Mouse (Mus musculus): Measurements from ENCODE around the gene Serinc4. TPM values are rescaled to one million over a fixed set of nuclear protein-coding genes. Genes with fewer than 3 reads are reported as not detected.

The Serinc4 gene
- polyA plus RNA-seq, 1 experiment from 2014 or later = 0.49 TPM

DNA sequence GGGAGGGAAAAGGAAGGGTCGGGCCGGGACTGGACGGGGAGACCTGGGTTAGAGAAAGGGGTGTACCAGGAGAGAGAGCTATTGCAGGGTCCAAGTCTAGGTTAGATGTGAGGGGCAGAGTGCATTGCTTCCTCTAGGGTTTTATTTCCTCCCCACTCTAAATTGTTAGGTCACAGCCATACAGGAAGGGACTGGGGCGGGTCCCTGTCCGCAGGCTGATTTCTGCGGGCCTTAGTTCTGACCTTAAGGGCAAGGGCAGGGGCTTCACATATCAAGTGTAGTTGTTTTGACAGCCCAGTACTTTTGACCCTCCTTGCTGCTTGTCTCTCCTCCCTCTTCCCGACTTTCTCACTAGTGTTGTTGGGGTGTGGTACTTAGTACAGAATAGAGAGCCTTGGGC lies 6.5 kb downstream of the Serinc4 start:
- H3K4me3 ChIP-seq (ENCODE audit: low read depth, low read length) = peak overlapping the region; percentile 99
- H3K27me3 ChIP-seq (ENCODE audit: control insufficient read depth, insufficient read depth, low read length) = no peaks in the 10 kb centered on the region
- peaks cover 8% of the 10 kb centered on the region for H3K4me1 ChIP-seq (replicated peaks; ENCODE audit: control insufficient read depth, insufficient read depth, low read length)
- peak; percentile 1; the same call in 1 of the 2 replicates for ATAC-seq (replicated peaks; ENCODE audit: low FRiP score)
- H3K4me2 ChIP-seq (ENCODE audit: low read depth, low read length, severe bottlenecking) = peak overlapping the region; percentile 94
- DNase-seq (ENCODE audit: low spot score) = no peak
- no peaks in the 10 kb centered on the region for H3K9me3 ChIP-seq (ENCODE audit: control insufficient read depth, low read length)
- peak overlapping the region; percentile 82; the same call in 1 of the 2 replicates for H3K27ac ChIP-seq (ENCODE audit: low read depth, low read length)
- H3K9ac ChIP-seq (ENCODE audit: low read length) = peak overlapping the region; percentile 95
- H3K36me3 ChIP-seq (ENCODE audit: control insufficient read depth, insufficient read depth, low read length) = no peaks in the 10 kb centered on the region; the same call in none of the 2 replicates
- 5% methylated on average over 7 of the region's 7 CpGs for WGBS

DNA sequence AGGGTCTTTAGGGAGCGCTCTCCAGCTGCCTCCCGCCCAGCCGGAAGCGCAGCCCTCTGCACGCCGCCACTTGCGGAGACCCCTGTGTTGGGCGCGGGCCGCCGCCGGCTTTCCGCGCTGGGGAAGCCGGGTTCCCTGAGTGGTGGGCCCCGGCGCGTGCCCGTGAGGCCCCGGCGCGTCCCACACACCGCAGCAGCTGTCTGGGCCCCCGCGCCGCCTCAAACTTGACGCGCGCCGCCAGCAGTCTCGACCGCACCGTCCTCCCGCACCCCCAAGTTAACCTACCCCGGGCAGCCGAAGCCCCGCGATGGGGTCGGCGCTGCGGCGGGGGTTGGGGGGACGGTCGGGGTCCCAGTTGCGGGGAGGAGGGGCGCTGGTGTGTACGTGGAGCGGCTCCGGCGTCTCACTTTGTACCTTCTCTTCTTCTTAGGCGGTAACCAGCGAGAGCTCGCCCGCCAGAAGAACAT lies 7.0 kb downstream of the Serinc4 start:
- H3K27me3 ChIP-seq (ENCODE audit: control insufficient read depth, insufficient read depth, low read length) = no peaks in the 10 kb centered on the region
- no peaks in the 10 kb centered on the region; the same call in none of the 2 replicates for H3K36me3 ChIP-seq (ENCODE audit: control insufficient read depth, insufficient read depth, low read length)
- ATAC-seq (replicated peaks; ENCODE audit: low FRiP score) (peak; percentile 66), DNase-seq (ENCODE audit: low spot score) (no peak)
- peak overlapping the region; percentile 95 for H3K9ac ChIP-seq (ENCODE audit: low read length)
- H3K4me2 ChIP-seq (ENCODE audit: low read depth, low read length, severe bottlenecking) = peak overlapping the region; percentile 94
- no peaks in the 10 kb centered on the region for H3K9me3 ChIP-seq (ENCODE audit: control insufficient read depth, low read length)
- H3K27ac ChIP-seq (ENCODE audit: low read depth, low read length) = peak overlapping the region; percentile 82
- under 1% methylated on average over 52 of the region's 54 CpGs for WGBS
- peak overlapping the region; percentile 99 for H3K4me3 ChIP-seq (ENCODE audit: low read depth, low read length)
- H3K4me1 ChIP-seq (replicated peaks; ENCODE audit: control insufficient read depth, insufficient read depth, low read length) = peaks cover 8% of the 10 kb centered on the region

DNA sequence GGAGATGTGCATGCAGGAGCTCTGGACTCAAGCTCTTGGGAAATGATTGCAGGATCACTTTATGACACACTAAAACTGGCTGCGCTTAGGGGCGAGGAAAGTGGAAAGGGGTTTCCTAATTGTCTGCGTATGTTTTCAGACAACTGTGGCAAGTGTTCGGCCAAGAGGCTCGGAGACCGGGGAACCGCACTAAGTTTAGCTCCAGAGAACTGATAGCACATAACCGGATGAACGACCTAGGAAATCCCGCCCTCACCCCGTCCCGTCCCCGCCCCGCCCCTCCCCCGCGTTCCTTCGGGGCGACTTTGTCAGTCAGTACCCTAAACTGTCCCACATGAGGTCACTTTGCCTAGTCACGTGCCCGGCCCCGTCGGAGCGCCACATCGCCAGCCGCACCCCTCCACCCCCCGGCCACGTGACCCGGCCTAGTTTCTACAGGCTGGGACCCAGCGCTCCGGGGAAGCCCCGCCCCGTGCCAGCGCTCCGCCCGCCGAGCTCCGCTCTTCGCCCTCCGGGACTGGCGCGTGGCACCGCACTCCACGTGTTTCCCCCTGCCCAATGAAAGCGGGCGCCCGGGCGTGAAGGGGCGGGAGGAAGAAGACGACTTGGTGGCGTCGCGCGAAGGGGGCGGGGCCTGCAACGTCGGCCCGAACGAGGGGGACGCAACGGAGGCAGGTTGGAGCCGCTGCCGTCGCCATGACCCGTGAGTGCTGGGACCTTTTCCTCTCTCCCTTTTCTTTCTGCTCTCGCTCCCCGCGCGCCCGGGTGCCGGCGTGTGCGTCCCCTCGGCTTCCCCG lies 7.6 kb downstream of the Serinc4 start, which contains the start of gene Serf2:
Gene Serf2 (plus strand): TSS at position 457 of the 797 bp plus-strand sequence.
- ATAC-seq (replicated peaks; ENCODE audit: low FRiP score) (peak; percentile 99), DNase-seq (ENCODE audit: low spot score) (peak; percentile 100)
- Histone ChIP-seq H3K9me3 (ENCODE audit: control insufficient read depth, low read length) (no peaks in the 10 kb centered on the region), H3K9ac (ENCODE audit: low read length) (peak within 1 kb of the TSS; percentile 95), H3K27ac (ENCODE audit: low read depth, low read length) (peak within 1 kb of the TSS; percentile 82), H3K4me3 (ENCODE audit: low read depth, low read length) (peak within 1 kb of the TSS; percentile 99), H3K4me2 (ENCODE audit: low read depth, low read length, severe bottlenecking) (peak within 1 kb of the TSS; percentile 94), H3K4me1 (replicated peaks; ENCODE audit: control insufficient read depth, insufficient read depth, low read length) (peaks cover 8% of the 10 kb centered on the region), H3K27me3 (ENCODE audit: control insufficient read depth, insufficient read depth, low read length) (no peaks in the 10 kb centered on the region), H3K36me3 (ENCODE audit: control insufficient read depth, insufficient read depth, low read length) (no peaks in the 10 kb centered on the region; the same call in none of the 2 replicates)
- WGBS = under 1% methylated on average over 72 of the region's 74 CpGs

DNA sequence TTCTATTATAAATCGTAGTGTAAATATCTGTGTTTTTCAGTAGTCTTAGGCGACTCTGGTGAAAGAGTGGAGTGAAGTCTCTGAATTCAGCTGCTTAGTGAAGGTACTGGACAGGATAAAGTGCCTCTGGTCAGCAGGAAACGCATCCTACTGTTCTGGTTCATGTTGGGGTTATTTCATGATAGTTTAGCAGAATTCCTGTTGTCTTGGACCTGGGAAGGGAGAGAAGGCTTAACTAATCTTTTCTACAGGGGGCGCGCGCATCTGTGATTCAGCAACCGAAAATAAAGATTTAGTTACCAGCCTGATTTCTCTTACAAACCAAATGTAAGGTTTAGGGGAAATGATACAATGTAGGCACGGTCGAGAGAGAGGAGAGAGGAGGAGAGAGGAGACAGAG lies 8.4 kb downstream of the Serinc4 start:
- DNase-seq (ENCODE audit: low spot score) (no peak), ATAC-seq (replicated peaks; ENCODE audit: low FRiP score) (no peak)
- H3K4me2 ChIP-seq (ENCODE audit: low read depth, low read length, severe bottlenecking) = peak overlapping the region; percentile 86
- peak overlapping the region; percentile 75; the same call in 1 of the 2 replicates for H3K27ac ChIP-seq (ENCODE audit: low read depth, low read length)
- H3K4me1 ChIP-seq (replicated peaks; ENCODE audit: control insufficient read depth, insufficient read depth, low read length) = peaks cover 8% of the 10 kb centered on the region
- WGBS = 16% methylated on average over 9 of the region's 9 CpGs
- no peaks in the 10 kb centered on the region; the same call in none of the 2 replicates for H3K36me3 ChIP-seq (ENCODE audit: control insufficient read depth, insufficient read depth, low read length)
- H3K9ac ChIP-seq (ENCODE audit: low read length) = peak overlapping the region; percentile 66; the same call in 1 of the 2 replicates
- peak overlapping the region; percentile 99 for H3K4me3 ChIP-seq (ENCODE audit: low read depth, low read length)
- no peaks in the 10 kb centered on the region for H3K27me3 ChIP-seq (ENCODE audit: control insufficient read depth, insufficient read depth, low read length)
- no peaks in the 10 kb centered on the region for H3K9me3 ChIP-seq (ENCODE audit: control insufficient read depth, low read length)

DNA sequence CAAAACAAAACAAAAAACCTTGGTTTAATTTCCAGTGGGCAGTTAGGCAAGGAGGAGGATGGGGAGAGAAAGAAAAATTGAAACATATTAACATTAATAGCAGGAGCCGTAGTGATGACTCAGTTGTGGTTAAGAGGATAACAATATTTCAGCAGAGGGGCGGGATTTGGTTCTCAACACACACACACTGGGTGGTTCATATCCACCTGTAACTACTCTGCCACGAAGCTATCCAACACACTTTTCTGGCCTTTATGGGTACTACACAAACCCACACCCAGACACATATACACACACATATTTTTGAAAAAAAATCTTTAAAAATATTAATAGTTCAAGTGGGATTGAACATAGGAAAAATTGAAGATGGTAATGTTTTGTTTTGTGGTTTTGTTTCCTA lies 9.6 kb downstream of the Serinc4 start:
- no peak overlapping the region for H3K4me2 ChIP-seq (ENCODE audit: low read depth, low read length, severe bottlenecking)
- no peak overlapping the region for H3K9ac ChIP-seq (ENCODE audit: low read length)
- ATAC-seq (replicated peaks; ENCODE audit: low FRiP score) (no peak), DNase-seq (ENCODE audit: low spot score) (no peak)
- H3K4me1 ChIP-seq (replicated peaks; ENCODE audit: control insufficient read depth, insufficient read depth, low read length) = peaks cover 18% of the 10 kb centered on the region
- H3K27ac ChIP-seq (ENCODE audit: low read depth, low read length) = no peak overlapping the region
- WGBS = 92% methylated on average over 3 of the region's 3 CpGs
- no peaks in the 10 kb centered on the region for H3K9me3 ChIP-seq (ENCODE audit: control insufficient read depth, low read length)
- peaks cover 5% of the 10 kb centered on the region for H3K27me3 ChIP-seq (ENCODE audit: control insufficient read depth, insufficient read depth, low read length)
- H3K4me3 ChIP-seq (ENCODE audit: low read depth, low read length) = no peak overlapping the region
- no peaks in the 10 kb centered on the region for H3K36me3 ChIP-seq (ENCODE audit: control insufficient read depth, insufficient read depth, low read length)

DNA sequence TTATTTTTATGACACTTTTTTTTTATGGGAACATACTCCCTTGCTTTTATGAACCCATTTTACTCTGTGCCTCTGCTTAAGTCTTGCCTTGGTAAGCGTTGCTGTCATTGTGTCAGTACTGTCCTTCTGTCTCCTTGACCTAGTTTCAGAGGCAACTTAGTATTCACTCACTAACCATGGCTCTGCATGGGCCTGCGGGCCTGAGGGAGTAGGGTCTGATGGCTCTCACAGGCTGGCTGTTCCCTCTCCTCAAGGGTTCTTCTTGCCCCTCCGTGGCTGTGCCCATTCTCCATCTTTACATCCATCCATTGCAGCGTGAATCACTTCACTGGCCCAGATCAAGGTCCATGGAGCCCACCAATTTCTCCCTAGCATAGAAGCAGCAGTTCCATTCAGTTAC lies 10.1 kb downstream of the Serinc4 start:
- no peak overlapping the region for H3K4me2 ChIP-seq (ENCODE audit: low read depth, low read length, severe bottlenecking)
- H3K9ac ChIP-seq (ENCODE audit: low read length) = no peak overlapping the region
- no peaks in the 10 kb centered on the region for H3K36me3 ChIP-seq (ENCODE audit: control insufficient read depth, insufficient read depth, low read length)
- H3K4me1 ChIP-seq (replicated peaks; ENCODE audit: control insufficient read depth, insufficient read depth, low read length) = peaks cover 23% of the 10 kb centered on the region
- H3K9me3 ChIP-seq (ENCODE audit: control insufficient read depth, low read length) = no peaks in the 10 kb centered on the region
- DNase-seq (ENCODE audit: low spot score) (no peak), ATAC-seq (replicated peaks; ENCODE audit: low FRiP score) (no peak)
- H3K27me3 ChIP-seq (ENCODE audit: control insufficient read depth, insufficient read depth, low read length) = peaks cover 9% of the 10 kb centered on the region
- no peak overlapping the region for H3K4me3 ChIP-seq (ENCODE audit: low read depth, low read length)
- H3K27ac ChIP-seq (ENCODE audit: low read depth, low read length) = no peak overlapping the region
- WGBS = 85% methylated on average over 4 of the region's 4 CpGs

DNA sequence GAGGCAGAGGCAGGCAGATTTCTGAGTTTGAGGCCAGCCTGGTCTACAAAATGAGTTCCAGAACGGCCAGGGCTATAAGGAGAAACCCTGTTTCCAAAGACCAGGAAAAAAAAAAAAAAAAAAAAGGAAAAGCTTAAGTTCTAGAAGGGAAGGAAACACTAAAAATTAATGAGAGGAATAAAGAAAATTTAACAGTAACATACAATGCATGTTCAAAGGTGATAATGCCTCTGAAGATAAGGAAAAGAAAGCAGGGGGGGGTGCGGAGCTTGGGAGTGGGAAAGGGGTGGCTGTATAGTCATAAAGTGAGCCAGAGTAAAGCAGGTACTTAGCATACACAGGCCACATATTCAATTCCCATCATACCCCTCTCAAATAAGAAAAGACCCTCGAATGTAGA lies 11.5 kb downstream of the Serinc4 start:
- ATAC-seq (replicated peaks; ENCODE audit: low FRiP score) = no peak
- H3K27ac ChIP-seq (ENCODE audit: low read depth, low read length) = no peak overlapping the region
- no peak overlapping the region for H3K9ac ChIP-seq (ENCODE audit: low read length)
- no peak overlapping the region for H3K4me2 ChIP-seq (ENCODE audit: low read depth, low read length, severe bottlenecking)
- 82% methylated on average over 3 of the region's 3 CpGs for WGBS
- no peaks in the 10 kb centered on the region for H3K9me3 ChIP-seq (ENCODE audit: control insufficient read depth, low read length)
- H3K36me3 ChIP-seq (ENCODE audit: control insufficient read depth, insufficient read depth, low read length) = no peaks in the 10 kb centered on the region
- no peak for DNase-seq (ENCODE audit: low spot score)
- H3K4me1 ChIP-seq (replicated peaks; ENCODE audit: control insufficient read depth, insufficient read depth, low read length) = peaks cover 15% of the 10 kb centered on the region
- H3K4me3 ChIP-seq (ENCODE audit: low read depth, low read length) = no peak overlapping the region
- H3K27me3 ChIP-seq (ENCODE audit: control insufficient read depth, insufficient read depth, low read length) = peaks cover 9% of the 10 kb centered on the region

DNA sequence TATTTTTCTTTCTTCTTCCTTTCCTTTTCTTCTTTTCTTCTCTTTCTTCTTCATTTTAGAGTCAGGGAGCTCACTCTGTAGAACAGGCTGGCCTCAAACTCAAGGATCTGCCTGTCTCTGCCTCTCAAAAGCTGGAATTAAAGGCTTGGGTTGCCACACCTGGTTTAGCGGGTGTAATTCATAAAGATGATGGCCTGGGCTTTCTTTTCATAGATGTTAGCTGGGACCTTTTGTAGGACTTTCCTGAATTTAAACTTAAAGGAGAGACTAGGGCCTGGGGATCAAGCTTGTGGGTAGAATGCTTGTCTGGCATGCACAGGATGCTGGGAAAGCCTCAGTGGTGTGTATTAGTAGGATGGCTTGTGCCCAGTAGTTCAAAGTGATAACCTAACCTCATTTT lies 12.4 kb downstream of the Serinc4 start, which contains the start of gene Ell3:
Gene Ell3 (minus strand): TSS at position 101 of the 400 bp plus-strand sequence.
- H3K9me3 ChIP-seq (ENCODE audit: control insufficient read depth, low read length) = no peaks in the 10 kb centered on the region
- ATAC-seq (replicated peaks; ENCODE audit: low FRiP score) (no peak), DNase-seq (ENCODE audit: low spot score) (no peak)
- H3K9ac ChIP-seq (ENCODE audit: low read length) = no peak within 1 kb of the TSS
- H3K4me3 ChIP-seq (ENCODE audit: low read depth, low read length) = no peak within 1 kb of the TSS
- H3K36me3 ChIP-seq (ENCODE audit: control insufficient read depth, insufficient read depth, low read length) = no peaks in the 10 kb centered on the region
- H3K4me1 ChIP-seq (replicated peaks; ENCODE audit: control insufficient read depth, insufficient read depth, low read length) = peaks cover 15% of the 10 kb centered on the region
- no peak within 1 kb of the TSS for H3K27ac ChIP-seq (ENCODE audit: low read depth, low read length)
- H3K27me3 ChIP-seq (ENCODE audit: control insufficient read depth, insufficient read depth, low read length) = peaks cover 9% of the 10 kb centered on the region
- WGBS = 91% methylated on average over 1 of the region's 1 CpGs
- H3K4me2 ChIP-seq (ENCODE audit: low read depth, low read length, severe bottlenecking) = peak within 1 kb of the TSS; percentile 77; the same call in 1 of the 2 replicates
